Mouse (Mus musculus) ES-E14 (cell line): ENCODE results near the gene Itgb8.

Experiments used
- CHD2 ChIP-seq: IDR thresholded peaks from 2 replicates; pipeline ENCODE4 v1.6.1; 2014; ENCODE audit warnings: mild to moderate bottlenecking, low read depth, low read length, inconsistent platforms
- HCFC1 ChIP-seq: IDR thresholded peaks from 2 replicates; pipeline ENCODE4 v1.6.1; 2012; ENCODE audit warnings: low read length, inconsistent platforms, borderline replicate concordance; ENCODE audit not compliant: insufficient read depth
- MAFK ChIP-seq: IDR thresholded peaks from 2 replicates; pipeline ENCODE4 v1.6.1; 2014; ENCODE audit warnings: mild to moderate bottlenecking, low read depth, low read length, inconsistent platforms; ENCODE audit not compliant: insufficient read depth
- ZC3H11A ChIP-seq: IDR thresholded peaks from 2 replicates; pipeline ENCODE4 v1.6.1; 2012; ENCODE audit warnings: low read depth, mild to moderate bottlenecking, inconsistent platforms, low read length, borderline replicate concordance
- ZNF384 ChIP-seq: IDR thresholded peaks from 2 replicates; pipeline ENCODE4 v1.6.1; 2012; ENCODE audit warnings: low read depth, low read length, inconsistent platforms

DNA sequence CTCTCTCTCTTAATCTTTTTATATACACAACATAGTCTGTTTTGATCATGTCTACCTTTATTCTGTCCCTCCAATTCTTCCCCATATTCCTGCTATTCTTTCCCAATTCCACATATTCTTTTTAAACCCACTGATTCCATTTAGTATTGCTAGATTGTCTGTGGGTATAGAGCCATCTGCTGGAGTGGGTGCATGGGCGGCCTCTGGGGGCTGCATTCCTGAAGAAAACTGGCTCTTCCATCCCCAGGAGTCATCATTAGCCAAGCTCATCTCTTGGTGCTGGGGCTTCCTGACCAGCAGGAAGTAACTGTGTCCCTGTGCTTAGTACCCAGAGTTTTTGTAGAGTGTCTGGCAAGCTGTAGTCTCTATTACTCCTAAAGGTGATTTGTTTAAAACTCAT lies 33.4 kb upstream of the Itgb8 start:
- TF ChIP-seq ZNF384 (no peak), HCFC1 (no peak), MAFK (no peak), CHD2 (no peak), ZC3H11A (no peak)
